Mouse (Mus musculus): ENCODE results near the gene Homez.

GRCm38 (mm10) chr14:54815737-54816136, 55.0 kb downstream of the Homez start:
- TF ChIP-seq POLR2A (IDR thresholded peaks at IDR 0.05; ENCODE audit: insufficient read depth, low read depth, low read length) (no peak), CTCF (IDR thresholded peaks at IDR 0.05; ENCODE audit: insufficient read depth, low read depth, low read length) (no peak)

Measured in olfactory bulb, adult 2 months (tissue).